Comparison of ENCODE assay signal across 7 mouse cellular contexts in genomic region chr19:23893093-23893889, GRCm38 (mm10).
DNase-seq lines count a peak whose midpoint lies in the region; ATAC-seq and TF ChIP-seq lines count a peak whose summit lies in the region.

No protein-coding gene starts in this region.

- H3K36me3 ChIP-seq in embryonic facial prominence, embryonic 14.5 days (ENCODE audit: control insufficient read depth, insufficient read depth, low read length): no peaks in the 10 kb centered on the region
- no peaks in the 10 kb centered on the region for H3K36me3 ChIP-seq in kidney, embryonic 14.5 days (ENCODE audit: control insufficient read depth, insufficient read depth, low read length)
- H3K36me3 ChIP-seq in limb, embryonic 14.5 days (ENCODE audit: control insufficient read depth, insufficient read depth, low read length): no peaks in the 10 kb centered on the region
- H3K36me3 ChIP-seq in midbrain, embryonic 16.5 days (ENCODE audit: control insufficient read depth, insufficient read depth, low read length): no peaks in the 10 kb centered on the region

- 0 out of 2 replicates have a peak, but pooled peaks cover 7% of the 10 kb centered on the region for H3K4me1 ChIP-seq in embryonic facial prominence, embryonic 14.5 days (ENCODE audit: control insufficient read depth, insufficient read depth, low read length)
- no peaks in the 10 kb centered on the region for H3K4me1 ChIP-seq in kidney, embryonic 14.5 days (ENCODE audit: control insufficient read depth, insufficient read depth, low read length)
- H3K4me1 ChIP-seq in limb, embryonic 14.5 days (ENCODE audit: control insufficient read depth, insufficient read depth, low read length): no peaks in the 10 kb centered on the region
- H3K4me1 ChIP-seq in midbrain, embryonic 16.5 days (ENCODE audit: control insufficient read depth, insufficient read depth, low read length): peaks cover 4% of the 10 kb centered on the region

- H3K9me3 ChIP-seq in embryonic facial prominence, embryonic 14.5 days (ENCODE audit: control insufficient read depth, low read length): no peaks in the 10 kb centered on the region
- no peaks in the 10 kb centered on the region; the same call in 1 of the 2 replicates for H3K9me3 ChIP-seq in kidney, embryonic 14.5 days (ENCODE audit: control insufficient read depth, low read length)
- no peaks in the 10 kb centered on the region for H3K9me3 ChIP-seq in limb, embryonic 14.5 days (ENCODE audit: control insufficient read depth, low read length)
- H3K9me3 ChIP-seq in midbrain, embryonic 16.5 days (replicated peaks; ENCODE audit: control insufficient read depth, low read length, poor library complexity, severe bottlenecking): no peaks in the 10 kb centered on the region

- 28% methylated on average over 53 of the region's 110 CpGs for WGBS in embryonic facial prominence, embryonic 14.5 days
- 21% methylated on average over 100 of the region's 110 CpGs for WGBS in kidney, embryonic 14.5 days
- WGBS in limb, embryonic 14.5 days: 18% methylated on average over 91 of the region's 110 CpGs
- WGBS in midbrain, embryonic 16.5 days: 18% methylated on average over 110 of the region's 110 CpGs

- peak overlapping the region; percentile 52 for H3K9ac ChIP-seq in embryonic facial prominence, embryonic 14.5 days (ENCODE audit: low read depth, low read length)
- peak overlapping the region; percentile 45 for H3K9ac ChIP-seq in kidney, embryonic 14.5 days (ENCODE audit: low read depth, low read length)
- H3K9ac ChIP-seq in limb, embryonic 14.5 days (ENCODE audit: low read depth, low read length, severe bottlenecking): 0 out of 2 replicates have a peak overlapping the region, but pooled peaks have one; percentile 31
- peak overlapping the region; percentile 47 for H3K9ac ChIP-seq in midbrain, embryonic 16.5 days (ENCODE audit: low read depth, low read length)

- ATAC-seq in embryonic facial prominence, embryonic 14.5 days (ENCODE audit: low read depth): peak; percentile 78
- ATAC-seq in kidney, embryonic 14.5 days (ENCODE audit: low FRiP score, low TSS enrichment): peak; percentile 81
- ATAC-seq in limb, embryonic 14.5 days (ENCODE audit: low FRiP score, low read depth): peak; percentile 82
- ATAC-seq in midbrain, embryonic 16.5 days: peak; percentile 80

- no peak for TF ChIP-seq POLR2A in limb, embryonic 14.5 days (IDR thresholded peaks at IDR 0.05; ENCODE audit: borderline replicate concordance, extremely low read depth, insufficient read depth, insufficient read length)

- peak overlapping the region; percentile 44 for H3K4me3 ChIP-seq in embryonic facial prominence, embryonic 14.5 days (ENCODE audit: low read depth, low read length)
- peak overlapping the region; percentile 40 for H3K4me3 ChIP-seq in kidney, embryonic 14.5 days (ENCODE audit: low read length)
- H3K4me3 ChIP-seq in limb, embryonic 14.5 days (replicated peaks; ENCODE audit: low read length): peak overlapping the region; percentile 43
- H3K4me3 ChIP-seq in midbrain, embryonic 16.5 days (ENCODE audit: low read depth, low read length): peak overlapping the region; percentile 33

- peak; percentile 38 to 42 for DNase-seq in adrenal gland, postnatal 36 days
- peak; percentile 64 for DNase-seq in embryonic facial prominence, embryonic 14.5 days (ENCODE audit: low spot score)
- DNase-seq in heart, adult 9 months (ENCODE audit: low spot score in 2 of 2): peak; percentile 12 to 27
- peak; percentile 20 for DNase-seq in limb, embryonic 14.5 days (ENCODE audit: low spot score)
- peak; percentile 86 for DNase-seq in testis, postnatal 14 days (ENCODE audit: low spot score)

- peaks cover 37% of the 10 kb centered on the region for H3K27me3 ChIP-seq in embryonic facial prominence, embryonic 14.5 days (replicated peaks; ENCODE audit: control insufficient read depth, insufficient read depth, low read length)
- peaks cover 20% of the 10 kb centered on the region for H3K27me3 ChIP-seq in kidney, embryonic 14.5 days (ENCODE audit: control insufficient read depth, insufficient read depth, low read length)
- H3K27me3 ChIP-seq in limb, embryonic 14.5 days (ENCODE audit: control insufficient read depth, insufficient read depth, low read length): peaks cover 40% of the 10 kb centered on the region
- H3K27me3 ChIP-seq in midbrain, embryonic 16.5 days (ENCODE audit: control insufficient read depth, insufficient read depth, low read depth, low read length): peaks cover 4% of the 10 kb centered on the region; the same call in 1 of the 2 replicates

- H3K27ac ChIP-seq in embryonic facial prominence, embryonic 14.5 days (replicated peaks; ENCODE audit: low read depth, low read length): no peak overlapping the region
- H3K27ac ChIP-seq in kidney, embryonic 14.5 days (ENCODE audit: low read depth, low read length): no peak overlapping the region
- no peak overlapping the region for H3K27ac ChIP-seq in limb, embryonic 14.5 days (replicated peaks; ENCODE audit: low read depth, low read length)
- no peak overlapping the region for H3K27ac ChIP-seq in midbrain, embryonic 16.5 days (ENCODE audit: low read length)

- peak overlapping the region; percentile 67 for H3K4me2 ChIP-seq in embryonic facial prominence, embryonic 14.5 days (ENCODE audit: low read depth, low read length)
- peak overlapping the region; percentile 61 for H3K4me2 ChIP-seq in kidney, embryonic 14.5 days (replicated peaks; ENCODE audit: low read depth, low read length)
- peak overlapping the region; percentile 61 for H3K4me2 ChIP-seq in limb, embryonic 14.5 days (replicated peaks; ENCODE audit: low read depth, low read length, severe bottlenecking)
- peak overlapping the region; percentile 48 for H3K4me2 ChIP-seq in midbrain, embryonic 16.5 days (ENCODE audit: low read length)

Comparison
In these comparisons a context has a peak if more than half of its experiments do, and no peak if none do; other contexts are left out.
1. DNase-seq: peak in every context shown above with its lines; median percentile 86 in testis, postnatal 14 days; 64 in embryonic facial prominence, embryonic 14.5 days; 40 in adrenal gland, postnatal 36 days; 20 in limb, embryonic 14.5 days; 20 in heart, adult 9 months.